Mouse (Mus musculus) liver, embryonic 13.5 days (tissue): ENCODE measurements around the gene Sgms1. TPM values are rescaled to one million over a fixed set of nuclear protein-coding genes. Genes with fewer than 3 reads are reported as not detected.
A peak's percentile ranks its signal among the peaks of the same experiment; 100 is the strongest.

Experiments
- ATAC-seq: fragments of 200-750 bp; cut with Nextera tagmentation; 2 replicates; pipeline ENCODE4 v1.8.0; 2017; ENCODE audit warnings: low read depth, mild to moderate bottlenecking, moderate number of reproducible peaks, moderate library complexity
- DNase-seq: peaks from one replicate; pipeline ENCODE4 v3.0.0; 2022
- H3K27ac ChIP-seq: fragments of 300-500 bp; sonication (generic); 2 replicates; pipeline ENCODE4 v1.5.1; 2015; ENCODE audit warnings: moderate library complexity, mild to moderate bottlenecking, inconsistent platforms
- H3K27me3 ChIP-seq: fragments of 300-500 bp; sonication (generic); 2 replicates; pipeline ENCODE4 v1.6.1; 2015; ENCODE audit warnings: mild to moderate bottlenecking, inconsistent platforms
- H3K36me3 ChIP-seq: fragments of 300-500 bp; sonication (generic); 2 replicates; pipeline ENCODE4 v1.6.1; 2015; ENCODE audit warnings: mild to moderate bottlenecking, inconsistent platforms
- H3K4me1 ChIP-seq: fragments of 300-500 bp; sonication (generic); replicated peaks from 2 replicates; pipeline ENCODE4 v1.6.1; 2015; ENCODE audit warnings: inconsistent platforms
- H3K4me2 ChIP-seq: fragments of 300-500 bp; sonication (generic); 2 replicates; pipeline ENCODE4 v1.6.1; 2015; ENCODE audit warnings: inconsistent platforms, mild to moderate bottlenecking, moderate library complexity
- H3K4me3 ChIP-seq: fragments of 300-500 bp; sonication (generic); replicated peaks from 2 replicates; pipeline ENCODE4 v1.5.1; 2015; ENCODE audit warnings: mild to moderate bottlenecking, inconsistent platforms
- H3K9ac ChIP-seq: fragments of 300-500 bp; sonication (generic); 2 replicates; pipeline ENCODE4 v1.6.1; 2015; ENCODE audit warnings: mild to moderate bottlenecking, inconsistent platforms
- H3K9me3 ChIP-seq: fragments of 300-500 bp; sonication (generic); replicated peaks from 2 replicates; pipeline ENCODE4 v1.6.1; 2016; ENCODE audit warnings: inconsistent platforms
- WGBS: fragments of 180-500 bp; shearing (Covaris S2); methylation state at CpG from one replicate; pipeline ENCODE4 v1.1.7; 2015; ENCODE audit not compliant: insufficient replicate concordance; 5-methylcytosine and 5-hydroxymethylcytosine counted together
- polyA plus RNA-seq: library from polyadenylated mRNA; unstranded; fragments of >200 nt; fragmentation: Nextera tagmentation; extraction: Ambion mirVana; gene quantifications from 2 replicates; pipeline ENCODE4 v1.2.1, GENCODE M21; 2015

Sgms1 gene
- polyA plus RNA-seq, 1 experiment from 2014 or later = 23.4 TPM

DNA sequence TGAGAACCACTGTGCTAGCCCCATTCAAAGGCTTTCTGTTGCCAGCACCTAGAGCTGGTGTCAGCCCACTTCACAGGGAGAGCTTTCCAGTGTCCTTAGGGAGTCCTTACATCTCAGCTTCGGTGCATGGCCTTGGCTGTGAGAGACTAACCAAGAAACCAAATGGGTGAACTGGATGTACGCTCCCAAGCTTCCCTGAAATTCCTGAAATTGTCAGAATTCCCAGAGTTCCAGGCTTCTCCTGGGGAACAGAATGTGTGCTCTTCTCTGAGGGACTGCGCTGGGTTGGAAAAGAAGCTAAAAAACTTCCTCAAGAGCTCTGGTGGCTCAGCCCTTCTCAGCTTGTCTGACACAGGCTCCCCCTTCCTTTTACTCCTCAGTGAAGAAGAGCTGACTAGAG is 137.1 kb downstream of the Sgms1 start:
- no peak overlapping the region for H3K9ac ChIP-seq
- no peak overlapping the region for H3K4me3 ChIP-seq
- DNase-seq (no peak), ATAC-seq (no peak)
- no peaks in the 10 kb centered on the region for H3K27me3 ChIP-seq
- H3K9me3 ChIP-seq = no peaks in the 10 kb centered on the region
- H3K4me1 ChIP-seq = peaks cover 71% of the 10 kb centered on the region
- H3K27ac ChIP-seq = peak overlapping the region; percentile 41; the same call in 1 of the 2 replicates
- no peaks in the 10 kb centered on the region for H3K36me3 ChIP-seq
- WGBS = 73% methylated on average over 3 of the region's 3 CpGs
- no peak overlapping the region for H3K4me2 ChIP-seq

DNA sequence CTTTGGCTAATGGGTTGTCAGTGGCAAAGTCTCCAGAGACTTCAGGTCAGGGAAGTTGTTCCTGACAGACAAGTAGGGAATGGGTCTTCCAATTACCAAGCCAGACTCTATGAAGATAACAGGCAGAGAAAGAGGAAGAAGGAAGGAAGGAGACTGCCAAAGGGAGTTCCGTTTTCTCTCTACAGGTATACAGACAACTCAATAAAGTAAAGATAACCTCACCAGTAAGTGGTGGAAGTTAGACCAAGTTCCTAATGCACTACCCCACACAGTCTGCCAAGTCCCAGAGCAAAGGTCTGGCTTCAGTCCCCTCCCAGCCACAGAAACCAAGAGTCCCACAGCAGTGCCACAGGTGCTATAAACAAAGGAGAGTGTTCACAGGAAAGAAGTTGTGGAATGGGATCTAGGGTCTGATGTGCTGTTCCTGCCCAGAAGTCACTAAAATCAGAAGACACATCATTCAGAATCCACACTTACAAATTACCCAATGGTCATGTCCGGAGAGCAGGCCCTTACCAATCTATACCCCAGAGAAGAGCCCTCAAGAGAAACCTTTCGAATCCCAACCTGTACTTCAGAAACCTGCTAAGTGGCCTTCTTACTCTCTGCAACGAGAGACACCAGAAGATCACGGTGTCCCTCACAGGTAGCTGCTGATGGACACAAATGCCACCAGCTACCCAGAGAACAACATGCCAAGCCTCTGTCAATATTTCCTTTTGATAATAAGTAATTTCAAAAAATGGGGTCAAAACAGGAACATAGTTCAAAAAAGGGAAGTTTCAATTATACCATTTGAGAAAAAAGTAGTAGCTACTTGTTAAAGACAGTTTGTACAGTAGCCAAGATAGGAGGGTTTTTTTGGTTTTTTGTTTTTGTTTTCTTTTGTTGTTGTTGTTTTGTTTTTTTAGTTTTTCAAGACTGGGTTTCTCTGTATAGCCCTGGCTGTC is 140.1 kb downstream of the Sgms1 start:
- peaks cover 51% of the 10 kb centered on the region for H3K4me1 ChIP-seq
- H3K27ac ChIP-seq = no peak overlapping the region
- WGBS = 58% methylated on average over 5 of the region's 5 CpGs
- ATAC-seq (no peak), DNase-seq (no peak)
- H3K9ac ChIP-seq = no peak overlapping the region
- H3K4me3 ChIP-seq = no peak overlapping the region
- no peaks in the 10 kb centered on the region for H3K9me3 ChIP-seq
- H3K27me3 ChIP-seq = no peaks in the 10 kb centered on the region
- H3K36me3 ChIP-seq = no peaks in the 10 kb centered on the region
- no peak overlapping the region for H3K4me2 ChIP-seq

DNA sequence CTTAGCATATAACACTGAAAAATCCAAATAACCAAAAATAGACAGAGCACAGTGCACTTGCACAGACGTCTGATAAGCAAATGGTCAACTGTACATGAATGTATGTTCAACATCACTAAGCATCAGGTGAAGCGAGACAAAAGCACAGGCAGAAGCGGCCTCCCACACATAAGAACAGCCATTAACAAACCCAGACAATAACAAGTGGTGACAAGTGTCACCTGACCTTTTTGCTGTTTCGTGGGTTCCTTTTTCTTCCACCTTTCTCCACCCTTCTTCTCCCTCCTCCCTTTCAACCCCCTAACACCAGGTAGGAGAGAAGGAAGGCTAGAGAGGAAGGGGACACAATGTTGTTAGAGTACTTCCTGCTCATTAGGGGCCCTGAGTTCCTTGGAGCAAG is 144.6 kb downstream of the Sgms1 start:
- WGBS = 36% methylated on average over 4 of the region's 4 CpGs
- H3K9me3 ChIP-seq = no peaks in the 10 kb centered on the region
- ATAC-seq = no peak
- no peak overlapping the region; the same call in 1 of the 2 replicates for H3K27ac ChIP-seq
- H3K4me3 ChIP-seq = no peak overlapping the region
- H3K27me3 ChIP-seq = no peaks in the 10 kb centered on the region
- no peak overlapping the region for H3K9ac ChIP-seq
- H3K36me3 ChIP-seq = no peaks in the 10 kb centered on the region
- H3K4me1 ChIP-seq = peaks cover 50% of the 10 kb centered on the region
- no peak overlapping the region for H3K4me2 ChIP-seq
- DNase-seq = no peak

DNA sequence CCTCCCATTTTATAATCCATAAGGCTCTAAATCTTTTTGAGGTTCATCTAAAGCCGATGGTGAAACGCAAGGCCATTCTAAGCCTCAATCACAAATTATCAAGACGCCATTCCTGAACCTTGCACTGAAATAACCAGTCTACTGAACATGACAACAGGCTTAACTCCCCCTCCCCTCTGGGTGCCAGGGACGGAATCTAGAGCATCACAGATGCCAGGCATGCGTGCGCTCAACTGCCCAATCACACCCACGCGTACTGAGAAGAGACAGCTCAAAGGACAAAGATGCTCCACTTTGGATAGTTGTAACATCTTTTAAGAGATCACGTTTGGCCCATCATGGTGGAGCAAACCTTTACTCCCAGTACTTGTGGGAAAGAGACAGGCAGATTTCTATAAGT is 146.3 kb downstream of the Sgms1 start:
- no peak for DNase-seq
- WGBS = 91% methylated on average over 9 of the region's 9 CpGs
- Histone ChIP-seq H3K9me3 (no peaks in the 10 kb centered on the region), H3K27me3 (no peaks in the 10 kb centered on the region), H3K36me3 (no peaks in the 10 kb centered on the region), H3K4me3 (no peak overlapping the region), H3K27ac (no peak overlapping the region), H3K9ac (no peak overlapping the region), H3K4me2 (no peak overlapping the region), H3K4me1 (peaks cover 52% of the 10 kb centered on the region)
- ATAC-seq = no peak

DNA sequence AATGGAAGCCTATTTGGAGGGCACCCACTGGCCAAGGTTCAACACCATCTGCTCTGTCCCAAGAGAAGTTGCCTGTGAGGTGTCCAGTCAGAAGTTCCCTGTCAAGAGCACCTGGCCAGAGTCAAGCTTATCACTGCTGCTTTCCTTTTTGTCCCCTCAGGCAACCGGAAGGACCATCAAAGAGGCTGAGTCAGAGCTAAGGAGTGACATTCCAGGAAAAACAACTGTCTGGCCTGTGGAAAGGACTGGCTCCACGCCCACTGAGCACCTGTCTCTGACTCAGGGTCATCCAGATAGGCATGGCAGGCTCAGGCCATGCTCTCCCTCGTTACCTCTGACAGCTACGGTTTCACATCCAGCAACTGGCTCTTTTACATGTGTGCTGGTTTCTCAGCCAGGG is 147.4 kb downstream of the Sgms1 start:
- Histone ChIP-seq H3K4me3 (no peak overlapping the region), H3K27me3 (no peaks in the 10 kb centered on the region), H3K27ac (peak overlapping the region; percentile 54), H3K9me3 (no peaks in the 10 kb centered on the region), H3K4me1 (peaks cover 62% of the 10 kb centered on the region), H3K36me3 (no peaks in the 10 kb centered on the region), H3K4me2 (no peak overlapping the region), H3K9ac (no peak overlapping the region)
- WGBS = 63% methylated on average over 4 of the region's 4 CpGs
- DNase-seq (no peak), ATAC-seq (no peak)

DNA sequence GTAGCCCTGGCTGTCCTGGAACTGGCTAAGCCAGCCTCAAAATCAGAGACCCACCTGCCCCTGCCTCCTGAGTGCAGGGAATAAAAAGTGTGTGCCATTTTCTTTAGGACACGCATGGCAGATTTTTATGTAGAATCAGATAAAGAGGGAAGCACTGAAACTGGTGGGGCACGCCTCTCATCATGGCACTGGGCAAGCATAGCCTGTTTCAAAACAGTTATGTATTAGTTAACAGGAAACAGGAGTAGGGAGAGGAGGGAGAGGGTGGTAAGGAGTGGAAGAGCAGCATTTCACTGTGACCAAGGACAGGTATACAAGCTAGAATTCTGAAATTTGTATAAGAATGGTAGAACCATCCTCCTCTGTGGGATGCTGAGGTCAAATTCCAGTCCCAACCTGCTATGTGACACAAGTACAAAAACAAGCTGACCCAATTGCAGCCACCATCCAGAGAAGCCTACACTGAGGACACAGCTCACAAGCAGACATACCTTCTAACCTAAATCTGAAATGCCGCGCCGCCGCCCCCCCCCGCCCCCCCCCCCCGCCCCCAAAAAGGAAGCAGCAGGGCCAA is 149.0 kb downstream of the Sgms1 start:
- no peaks in the 10 kb centered on the region for H3K9me3 ChIP-seq
- H3K27ac ChIP-seq = peak overlapping the region; percentile 97
- H3K27me3 ChIP-seq = no peaks in the 10 kb centered on the region
- peak overlapping the region; percentile 83 for H3K4me2 ChIP-seq
- ATAC-seq = peak; percentile 21; the same call in 1 of the 2 replicates
- H3K9ac ChIP-seq = peak overlapping the region; percentile 53
- WGBS = 20% methylated on average over 8 of the region's 8 CpGs
- H3K36me3 ChIP-seq = no peaks in the 10 kb centered on the region
- peak overlapping the region; percentile 22; the same call in 1 of the 2 replicates for H3K4me3 ChIP-seq
- H3K4me1 ChIP-seq = peaks cover 72% of the 10 kb centered on the region
- no peak for DNase-seq

DNA sequence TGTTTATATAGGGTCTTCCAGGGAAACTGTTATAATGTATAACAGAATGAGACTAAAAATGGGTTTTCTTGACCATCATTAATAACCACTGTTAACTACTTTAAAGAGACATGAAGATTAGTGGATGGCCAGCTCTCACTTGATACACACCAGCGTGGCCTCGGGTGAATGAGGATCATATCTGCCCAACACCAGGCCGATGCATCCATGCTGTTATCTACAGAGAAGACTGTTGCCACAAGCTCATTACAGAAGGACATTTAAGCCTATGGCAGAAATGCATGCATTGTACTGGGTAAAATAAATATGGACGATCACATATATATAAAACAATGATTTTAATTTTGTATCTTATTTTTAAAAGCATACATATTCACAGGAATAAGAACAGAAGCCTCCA is 149.6 kb downstream of the Sgms1 start:
- Histone ChIP-seq H3K4me3 (no peak overlapping the region; the same call in 1 of the 2 replicates), H3K36me3 (no peaks in the 10 kb centered on the region), H3K4me1 (peaks cover 73% of the 10 kb centered on the region), H3K27ac (peak overlapping the region; percentile 97), H3K27me3 (no peaks in the 10 kb centered on the region), H3K9ac (0 out of 2 replicates have a peak overlapping the region, but pooled peaks have one; percentile 53), H3K4me2 (peak overlapping the region; percentile 83), H3K9me3 (no peaks in the 10 kb centered on the region)
- peak; percentile 81 for ATAC-seq
- DNase-seq = peak; percentile 74
- 16% methylated on average over 4 of the region's 4 CpGs for WGBS

DNA sequence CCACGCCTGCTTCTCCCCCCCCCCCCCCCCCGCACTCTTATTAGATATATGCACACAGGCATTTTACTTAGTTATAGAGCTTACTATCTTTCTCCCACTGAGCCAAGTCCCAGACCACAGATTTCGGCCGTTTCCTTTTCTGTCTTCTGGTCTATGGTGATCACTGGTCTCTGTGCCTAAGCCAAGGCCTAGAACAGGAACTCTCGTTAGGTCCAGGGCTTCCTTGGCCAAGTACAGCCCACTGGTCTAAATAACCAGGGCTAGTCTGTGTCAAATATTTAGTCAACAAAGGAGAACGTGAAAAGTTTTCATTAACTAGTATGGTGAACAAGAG is 150.1 kb downstream of the Sgms1 start:
- Histone ChIP-seq H3K27me3 (no peaks in the 10 kb centered on the region), H3K9ac (peak overlapping the region; percentile 86), H3K4me3 (peak overlapping the region; percentile 27; the same call in 1 of the 2 replicates), H3K4me2 (peak overlapping the region; percentile 83), H3K27ac (peak overlapping the region; percentile 97), H3K9me3 (no peaks in the 10 kb centered on the region), H3K36me3 (no peaks in the 10 kb centered on the region), H3K4me1 (peaks cover 73% of the 10 kb centered on the region)
- 13% methylated on average over 5 of the region's 6 CpGs for WGBS
- ATAC-seq (no peak), DNase-seq (no peak)

DNA sequence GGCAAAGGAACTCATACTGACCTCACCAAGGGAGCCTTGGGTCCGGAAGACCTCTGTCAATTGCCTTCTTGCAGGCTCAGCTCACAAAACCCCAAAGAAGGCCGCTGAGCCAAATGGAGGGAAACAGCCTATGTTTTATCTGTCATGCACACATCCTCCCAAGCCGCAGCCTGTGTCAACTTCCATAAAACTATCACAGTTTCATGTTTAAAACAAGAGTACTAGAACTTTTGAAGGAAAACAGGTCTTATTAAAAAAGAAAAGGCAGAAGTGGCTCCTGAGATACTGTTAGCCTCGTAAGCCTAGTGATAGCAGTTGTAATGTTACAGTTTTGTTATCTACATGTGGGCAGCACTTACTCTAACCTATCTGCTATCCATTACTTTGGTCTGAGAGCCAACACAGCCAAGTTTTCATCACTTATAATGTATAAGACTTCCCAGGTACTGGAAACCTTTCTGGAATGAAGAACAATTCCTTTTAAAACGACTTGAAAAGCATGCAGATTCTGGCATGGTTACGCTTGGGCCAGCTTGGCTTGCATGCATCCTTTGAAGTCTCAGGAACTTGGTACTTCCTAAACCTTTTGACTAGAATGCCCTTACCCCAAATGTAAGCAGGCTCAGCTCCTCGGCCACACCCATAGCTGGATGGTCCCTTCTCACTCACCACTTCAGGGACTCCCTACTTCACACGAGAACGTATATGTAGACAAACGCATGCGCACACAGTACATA is 150.6 kb downstream of the Sgms1 start:
- peak; percentile 71 for DNase-seq
- Histone ChIP-seq H3K27ac (peak overlapping the region; percentile 97), H3K4me2 (peak overlapping the region; percentile 83)

DNA sequence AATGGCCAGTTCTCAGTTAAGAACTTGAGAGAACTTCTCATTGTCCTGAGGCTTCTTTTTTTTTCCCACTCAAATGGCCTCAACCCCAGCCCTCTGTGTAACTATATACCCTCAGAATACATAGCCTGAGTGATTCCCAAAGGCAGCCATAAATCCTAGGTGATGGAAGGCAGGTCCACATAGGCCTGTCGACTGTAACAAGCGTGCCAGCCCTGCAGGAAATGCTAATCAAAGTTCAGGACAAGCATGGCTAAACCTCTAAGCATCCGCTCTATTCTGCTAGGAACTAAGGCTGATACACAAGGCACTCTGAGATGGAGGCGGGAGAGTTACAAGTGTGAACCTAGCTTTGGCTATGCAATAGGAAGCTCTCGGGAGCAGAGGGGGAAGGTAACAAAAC is 151.8 kb downstream of the Sgms1 start:
- peak overlapping the region; percentile 67 for H3K4me3 ChIP-seq
- peak overlapping the region; percentile 86 for H3K9ac ChIP-seq
- no peak for DNase-seq

More for the DNA sequence above, 150.6 kb downstream of the Sgms1 start:
- Histone ChIP-seq H3K4me3 (peak overlapping the region; percentile 67), H3K9ac (peak overlapping the region; percentile 86), H3K9me3 (no peaks in the 10 kb centered on the region), H3K4me1 (peaks cover 76% of the 10 kb centered on the region), H3K27me3 (no peaks in the 10 kb centered on the region), H3K36me3 (0 out of 2 replicates have a peak, but pooled peaks cover 2% of the 10 kb centered on the region)
- ATAC-seq = peak; percentile 82
- WGBS = 7% methylated on average over 11 of the region's 11 CpGs

DNA sequence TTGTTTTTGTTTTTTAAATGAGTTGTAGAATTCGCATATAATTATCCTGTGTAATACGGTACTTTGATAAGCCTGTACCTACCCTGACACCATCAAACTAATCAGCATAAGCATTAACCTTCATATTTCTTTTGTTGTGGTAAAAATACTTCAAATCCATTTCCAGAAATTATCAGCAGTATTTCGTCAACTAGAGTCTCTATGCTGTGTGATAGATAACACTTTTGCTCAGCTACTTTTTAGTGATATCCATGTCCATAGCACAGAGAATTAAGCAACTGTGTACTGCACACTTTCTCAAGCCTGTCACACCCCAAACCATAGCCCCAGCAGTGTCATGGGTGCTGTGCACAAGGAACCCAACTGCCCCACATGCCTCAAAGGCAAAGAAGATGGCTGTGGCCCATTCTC is 152.3 kb downstream of the Sgms1 start:
- H3K36me3 ChIP-seq = peaks cover 6% of the 10 kb centered on the region; the same call in 1 of the 2 replicates
- peak overlapping the region; percentile 97 for H3K27ac ChIP-seq
- peak overlapping the region; percentile 83 for H3K4me2 ChIP-seq
- 22% methylated on average over 3 of the region's 3 CpGs for WGBS
- no peaks in the 10 kb centered on the region for H3K27me3 ChIP-seq
- DNase-seq (peak; percentile 62), ATAC-seq (peak; percentile 75)
- peak overlapping the region; percentile 67 for H3K4me3 ChIP-seq
- no peaks in the 10 kb centered on the region for H3K9me3 ChIP-seq
- peak overlapping the region; percentile 86 for H3K9ac ChIP-seq
- peaks cover 78% of the 10 kb centered on the region for H3K4me1 ChIP-seq

More for the DNA sequence above, 151.8 kb downstream of the Sgms1 start:
- no peak for ATAC-seq
- Histone ChIP-seq H3K27ac (peak overlapping the region; percentile 97), H3K4me2 (peak overlapping the region; percentile 83), H3K4me1 (peaks cover 78% of the 10 kb centered on the region), H3K9me3 (no peaks in the 10 kb centered on the region), H3K27me3 (no peaks in the 10 kb centered on the region), H3K36me3 (0 out of 2 replicates have a peak, but pooled peaks cover 3% of the 10 kb centered on the region)
- WGBS = 30% methylated on average over 5 of the region's 5 CpGs
